Mouse (Mus musculus): ENCODE results near the gene Gm27179. TPM values are rescaled to one million over a fixed set of nuclear protein-coding genes. Genes with fewer than 3 reads are reported as not detected.
"Not testable (repeated sequence)": the region's sequence is repeated elsewhere in the genome, so short reads cannot be mapped to it uniquely, and the experiment has no call there.

The Gm27179 gene
- polyA plus RNA-seq, 1 experiment from 2014 or later = not detected

GRCm38 (mm10) chr14:69494522-69494921 lies 17.8 kb downstream of the Gm27179 start:
- H3K36me3 ChIP-seq (ENCODE audit: control insufficient read depth, insufficient read depth, low read length); H3K9ac ChIP-seq (ENCODE audit: low read length); H3K4me3 ChIP-seq (ENCODE audit: low read depth, low read length); ATAC-seq; H3K27ac ChIP-seq (ENCODE audit: low read depth, low read length); DNase-seq (ENCODE audit: low spot score); H3K4me2 ChIP-seq (ENCODE audit: low read length); H3K9me3 ChIP-seq (replicated peaks; ENCODE audit: control insufficient read depth, low read length); H3K4me1 ChIP-seq (ENCODE audit: control insufficient read depth, insufficient read depth, low read length); H3K27me3 ChIP-seq (replicated peaks; ENCODE audit: control insufficient read depth, insufficient read depth, low read length): not testable (repeated sequence)
- no CpG with 5 or more reads among the region's 3 CpGs for WGBS

GRCm38 (mm10) chr14:69488001-69488400 lies 24.3 kb downstream of the Gm27179 start:
- H3K4me3 ChIP-seq (ENCODE audit: low read depth, low read length); DNase-seq (ENCODE audit: low spot score); H3K9me3 ChIP-seq (replicated peaks; ENCODE audit: control insufficient read depth, low read length); H3K9ac ChIP-seq (ENCODE audit: low read length); H3K36me3 ChIP-seq (ENCODE audit: control insufficient read depth, insufficient read depth, low read length); ATAC-seq; H3K4me1 ChIP-seq (ENCODE audit: control insufficient read depth, insufficient read depth, low read length); H3K27me3 ChIP-seq (replicated peaks; ENCODE audit: control insufficient read depth, insufficient read depth, low read length); H3K4me2 ChIP-seq (ENCODE audit: low read length); H3K27ac ChIP-seq (ENCODE audit: low read depth, low read length): not testable (repeated sequence)
- no CpG with 5 or more reads among the region's 10 CpGs for WGBS

- not testable (repeated sequence) for H3K4me3 ChIP-seq (ENCODE audit: low read depth, low read length); H3K4me1 ChIP-seq (ENCODE audit: control insufficient read depth, insufficient read depth, low read length); H3K4me2 ChIP-seq (ENCODE audit: low read length); ATAC-seq; H3K27ac ChIP-seq (ENCODE audit: low read depth, low read length); H3K9me3 ChIP-seq (replicated peaks; ENCODE audit: control insufficient read depth, low read length); H3K9ac ChIP-seq (ENCODE audit: low read length); H3K36me3 ChIP-seq (ENCODE audit: control insufficient read depth, insufficient read depth, low read length); H3K27me3 ChIP-seq (replicated peaks; ENCODE audit: control insufficient read depth, insufficient read depth, low read length); DNase-seq (ENCODE audit: low spot score)
- no CpG with 5 or more reads among the region's 18 CpGs for WGBS
Measured at GRCm38 (mm10) chr14:69485466-69486135, 26.7 kb downstream of the Gm27179 start.

- not testable (repeated sequence) for H3K9ac ChIP-seq (ENCODE audit: low read length); H3K36me3 ChIP-seq (ENCODE audit: control insufficient read depth, insufficient read depth, low read length); H3K4me2 ChIP-seq (ENCODE audit: low read length); ATAC-seq; H3K27me3 ChIP-seq (replicated peaks; ENCODE audit: control insufficient read depth, insufficient read depth, low read length); H3K27ac ChIP-seq (ENCODE audit: low read depth, low read length); H3K4me1 ChIP-seq (ENCODE audit: control insufficient read depth, insufficient read depth, low read length); H3K9me3 ChIP-seq (replicated peaks; ENCODE audit: control insufficient read depth, low read length); DNase-seq (ENCODE audit: low spot score); H3K4me3 ChIP-seq (ENCODE audit: low read depth, low read length)
- no CpG with 5 or more reads among the region's 11 CpGs for WGBS
Measured at GRCm38 (mm10) chr14:69473941-69474646, 38.3 kb downstream of the Gm27179 start.

- WGBS = no CpG with 5 or more reads among the region's 2 CpGs
- not testable (repeated sequence) for H3K27ac ChIP-seq (ENCODE audit: low read depth, low read length); H3K4me2 ChIP-seq (ENCODE audit: low read length); H3K27me3 ChIP-seq (replicated peaks; ENCODE audit: control insufficient read depth, insufficient read depth, low read length); H3K4me3 ChIP-seq (ENCODE audit: low read depth, low read length); H3K9me3 ChIP-seq (replicated peaks; ENCODE audit: control insufficient read depth, low read length); ATAC-seq; H3K9ac ChIP-seq (ENCODE audit: low read length); DNase-seq (ENCODE audit: low spot score); H3K36me3 ChIP-seq (ENCODE audit: control insufficient read depth, insufficient read depth, low read length); H3K4me1 ChIP-seq (ENCODE audit: control insufficient read depth, insufficient read depth, low read length)
Measured at GRCm38 (mm10) chr14:69473322-69473721, 39.0 kb downstream of the Gm27179 start.

- not testable (repeated sequence) for H3K4me3 ChIP-seq (ENCODE audit: low read depth, low read length); ATAC-seq; H3K9ac ChIP-seq (ENCODE audit: low read length); DNase-seq (ENCODE audit: low spot score); H3K9me3 ChIP-seq (replicated peaks; ENCODE audit: control insufficient read depth, low read length); H3K27ac ChIP-seq (ENCODE audit: low read depth, low read length); H3K4me2 ChIP-seq (ENCODE audit: low read length); H3K36me3 ChIP-seq (ENCODE audit: control insufficient read depth, insufficient read depth, low read length); H3K27me3 ChIP-seq (replicated peaks; ENCODE audit: control insufficient read depth, insufficient read depth, low read length); H3K4me1 ChIP-seq (ENCODE audit: control insufficient read depth, insufficient read depth, low read length)
- no CpG with 5 or more reads among the region's 8 CpGs for WGBS
Measured at GRCm38 (mm10) chr14:69470122-69470708, 42.1 kb downstream of the Gm27179 start.

GRCm38 (mm10) chr14:69467612-69468366 lies 44.6 kb downstream of the Gm27179 start:
- H3K27me3 ChIP-seq (replicated peaks; ENCODE audit: control insufficient read depth, insufficient read depth, low read length); H3K9me3 ChIP-seq (replicated peaks; ENCODE audit: control insufficient read depth, low read length); H3K4me3 ChIP-seq (ENCODE audit: low read depth, low read length); ATAC-seq; H3K36me3 ChIP-seq (ENCODE audit: control insufficient read depth, insufficient read depth, low read length); H3K4me1 ChIP-seq (ENCODE audit: control insufficient read depth, insufficient read depth, low read length); H3K4me2 ChIP-seq (ENCODE audit: low read length); DNase-seq (ENCODE audit: low spot score); H3K27ac ChIP-seq (ENCODE audit: low read depth, low read length); H3K9ac ChIP-seq (ENCODE audit: low read length): not testable (repeated sequence)
- WGBS = no CpG with 5 or more reads among the region's 17 CpGs

- not testable (repeated sequence) for H3K36me3 ChIP-seq (ENCODE audit: control insufficient read depth, insufficient read depth, low read length); DNase-seq (ENCODE audit: low spot score); ATAC-seq; H3K27ac ChIP-seq (ENCODE audit: low read depth, low read length); H3K9ac ChIP-seq (ENCODE audit: low read length); H3K4me3 ChIP-seq (ENCODE audit: low read depth, low read length); H3K27me3 ChIP-seq (replicated peaks; ENCODE audit: control insufficient read depth, insufficient read depth, low read length); H3K4me1 ChIP-seq (ENCODE audit: control insufficient read depth, insufficient read depth, low read length); H3K4me2 ChIP-seq (ENCODE audit: low read length); H3K9me3 ChIP-seq (replicated peaks; ENCODE audit: control insufficient read depth, low read length)
- WGBS = no CpG with 5 or more reads among the region's 4 CpGs
Measured at GRCm38 (mm10) chr14:69464465-69464864, 47.9 kb downstream of the Gm27179 start.
